ENCODE assay signal across 8 mouse cellular contexts in the genomic region with DNA sequence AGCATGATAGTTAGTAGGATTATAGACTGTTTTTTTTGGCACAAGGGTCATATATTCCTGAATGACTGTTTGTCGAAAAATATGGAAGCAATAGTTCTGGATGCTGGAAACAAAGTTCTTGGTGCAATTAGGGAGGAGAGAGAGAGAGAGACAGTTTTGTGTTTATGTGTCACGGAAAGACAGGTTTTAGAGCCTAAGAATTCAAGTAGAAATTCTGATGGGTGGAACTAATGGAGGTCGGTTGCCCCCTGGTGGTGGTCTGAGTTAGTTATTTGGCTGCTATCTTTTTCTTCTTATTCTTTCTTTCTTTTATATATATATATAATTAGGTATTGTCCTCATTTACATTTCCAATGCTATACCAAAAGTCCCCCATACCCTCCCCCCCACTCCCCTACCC.
DNase-seq lines count a peak whose midpoint lies in the region; ATAC-seq lines count a peak whose summit lies in the region.

No protein-coding gene starts in this region.

- no peak overlapping the region for H3K9ac ChIP-seq in embryonic facial prominence, embryonic 13.5 days

- ATAC-seq in CD4-positive, CD25-positive, alpha-beta regulatory T cell, adult 4 months = no peak
- ATAC-seq in embryonic facial prominence, embryonic 13.5 days (ENCODE audit: insufficient number of reproducible peaks, insufficient read depth, low FRiP score, low TSS enrichment, low read depth) = no peak

- H3K4me3 ChIP-seq in embryonic facial prominence, embryonic 13.5 days = no peak overlapping the region

- 18% methylated on average over 3 of the region's 3 CpGs for WGBS in embryonic facial prominence, embryonic 13.5 days

- no peaks in the 10 kb centered on the region for H3K27me3 ChIP-seq in embryonic facial prominence, embryonic 13.5 days

- H3K4me2 ChIP-seq in embryonic facial prominence, embryonic 13.5 days = peak overlapping the region; percentile 33; the same call in 1 of the 2 replicates

- H3K9me3 ChIP-seq in embryonic facial prominence, embryonic 13.5 days = no peaks in the 10 kb centered on the region

- DNase-seq in CD4-positive, CD25-positive, alpha-beta regulatory T cell, adult 2 months (ENCODE audit: low read depth, low spot score) = peak; percentile 44
- peak; percentile 80 for DNase-seq in testis, postnatal 10 days (ENCODE audit: low spot score)
- no peak for DNase-seq in testis, postnatal 14 days (ENCODE audit: low spot score)
- peak; percentile 22 for DNase-seq in hindlimb bud, embryonic 11.5 days (ENCODE audit: extremely low spot score, low read depth, low spot score)
- DNase-seq in lung, adult 18-20 months = peak; percentile 16 to 26
- peak; percentile 84 for DNase-seq in right cerebral cortex, postnatal 4 days

- H3K27ac ChIP-seq in embryonic facial prominence, embryonic 13.5 days = no peak overlapping the region

- peaks cover 4% of the 10 kb centered on the region; the same call in 1 of the 2 replicates for H3K36me3 ChIP-seq in embryonic facial prominence, embryonic 13.5 days

- peaks cover 8% of the 10 kb centered on the region for H3K4me1 ChIP-seq in embryonic facial prominence, embryonic 13.5 days
